Mouse (Mus musculus) right cerebral cortex, postnatal 14 days (tissue): ENCODE data around the gene Il3ra.
A peak's percentile ranks its signal among the peaks of the same experiment; 100 is the strongest.

Source experiments
- DNase-seq: peaks from one replicate; pipeline ENCODE4 v3.0.0; 2022

The Il3ra gene

GRCm38 (mm10) chr14:14345948-14346812 is at the start of gene Il3ra:
Gene Il3ra, plus strand, starts transcription at chr14:14346275.
- peak; percentile 76 for DNase-seq

GRCm38 (mm10) chr14:14308938-14309337 is 37.1 kb upstream of the Il3ra start:
- DNase-seq, result no peak

- DNase-seq, result no peak
These were observed 36.7 kb upstream of the Il3ra start for GRCm38 (mm10) chr14:14309416-14309815.

- no peak for DNase-seq
These were observed 23.5 kb upstream of the Il3ra start, which contains the start of gene Olfr31 for GRCm38 (mm10) chr14:14322528-14322927. Gene Olfr31, plus strand, starts transcription at chr14:14322828.

- DNase-seq, result peak; percentile 87
These were observed 783 bp upstream of the Il3ra start for GRCm38 (mm10) chr14:14345113-14345871.

- DNase-seq, result peak; percentile 19
These were observed 682 bp downstream of the Il3ra start for GRCm38 (mm10) chr14:14346813-14347100.

GRCm38 (mm10) chr14:14347151-14347835 is 1.2 kb downstream of the Il3ra start:
- DNase-seq, result peak; percentile 52

- DNase-seq, result peak; percentile 60
These were observed 2.0 kb downstream of the Il3ra start for GRCm38 (mm10) chr14:14347836-14348621.

- peak; percentile 52 for DNase-seq
These were observed 2.8 kb downstream of the Il3ra start for GRCm38 (mm10) chr14:14348674-14349401.

GRCm38 (mm10) chr14:14349485-14350262 is 3.6 kb downstream of the Il3ra start:
- peak; percentile 19 for DNase-seq

- peak; percentile 14 for DNase-seq
These were observed 4.4 kb downstream of the Il3ra start for GRCm38 (mm10) chr14:14350263-14351147.

- no peak for DNase-seq
These were observed 5.0 kb downstream of the Il3ra start for GRCm38 (mm10) chr14:14351148-14351455.

- DNase-seq, result peak; percentile 23
These were observed 5.9 kb downstream of the Il3ra start for GRCm38 (mm10) chr14:14351721-14352590.

GRCm38 (mm10) chr14:14352606-14353005 is 6.5 kb downstream of the Il3ra start:
- DNase-seq, result no peak

GRCm38 (mm10) chr14:14353081-14353732 is 7.1 kb downstream of the Il3ra start:
- DNase-seq, result no peak

- DNase-seq, result no peak
These were observed 7.8 kb downstream of the Il3ra start for GRCm38 (mm10) chr14:14353740-14354510.

GRCm38 (mm10) chr14:14354511-14355359 is 8.7 kb downstream of the Il3ra start:
- DNase-seq, result no peak
